Mouse (Mus musculus) hindbrain, embryonic 14.5 days (tissue): ENCODE measurements around the gene Glb1l2. TPM values are rescaled to one million over a fixed set of nuclear protein-coding genes. Genes with fewer than 3 reads are reported as not detected.

Experiments
- ATAC-seq: fragments of 200-750 bp; cut with Nextera tagmentation; 2 replicates; pipeline ENCODE4 v1.8.0; 2017; ENCODE audit warnings: moderate number of reproducible peaks, mild to moderate bottlenecking, moderate TSS enrichment, moderate library complexity; ENCODE audit not compliant: low FRiP score
- DNase-seq: peaks from one replicate; pipeline ENCODE4 v3.0.0-alpha.2; 2015; ENCODE audit warnings: low spot score
- H3K27ac ChIP-seq: fragments of 300-500 bp; sonication (generic); 2 replicates; pipeline ENCODE4 v1.5.1; 2014; ENCODE audit warnings: mild to moderate bottlenecking, moderate library complexity
- H3K27me3 ChIP-seq: fragments of 300-500 bp; sonication (generic); 2 replicates; pipeline ENCODE4 v1.6.1; 2014; ENCODE audit warnings: mild to moderate bottlenecking, low read length, mixed read lengths; ENCODE audit not compliant: control insufficient read depth, insufficient read depth
- H3K36me3 ChIP-seq: fragments of 300-500 bp; sonication (generic); replicated peaks from 2 replicates; pipeline ENCODE4 v1.6.1; 2014; ENCODE audit not compliant: control insufficient read depth, insufficient read depth
- H3K4me1 ChIP-seq: fragments of 300-500 bp; sonication (generic); replicated peaks from 2 replicates; pipeline ENCODE4 v1.6.1; 2014; ENCODE audit warnings: antibody characterized with exemption, low read length, mixed read lengths; ENCODE audit not compliant: control insufficient read depth, insufficient read depth
- H3K4me2 ChIP-seq: fragments of 300-500 bp; sonication (generic); replicated peaks from 2 replicates; pipeline ENCODE4 v1.6.1; 2014; ENCODE audit warnings: mild to moderate bottlenecking, moderate library complexity
- H3K4me3 ChIP-seq: fragments of 300-500 bp; sonication (generic); replicated peaks from 2 replicates; pipeline ENCODE4 v1.5.1; 2014; ENCODE audit warnings: mild to moderate bottlenecking, low read length
- H3K9ac ChIP-seq: fragments of 300-500 bp; sonication (generic); 2 replicates; pipeline ENCODE4 v1.6.1; 2014
- H3K9me3 ChIP-seq: fragments of 300-500 bp; sonication (generic); 2 replicates; pipeline ENCODE4 v1.6.1; 2016; ENCODE audit warnings: low read length; ENCODE audit not compliant: control insufficient read depth
- WGBS: fragments of 180-500 bp; shearing (Covaris S2); extraction: QIAGEN DNeasy Blood & Tissue Kit; methylation state at CpG from one replicate; pipeline ENCODE4 v1.1.7; 2014; 5-methylcytosine and 5-hydroxymethylcytosine counted together
- polyA plus RNA-seq: library from polyadenylated mRNA; unstranded; fragments of >200 nt; fragmentation: Nextera tagmentation; extraction: Ambion mirVana; gene quantifications from 2 replicates; pipeline ENCODE4 v1.2.1, GENCODE M21; 2014

Glb1l2 gene
- polyA plus RNA-seq, 1 experiment from 2014 or later: 2.9 TPM

DNA sequence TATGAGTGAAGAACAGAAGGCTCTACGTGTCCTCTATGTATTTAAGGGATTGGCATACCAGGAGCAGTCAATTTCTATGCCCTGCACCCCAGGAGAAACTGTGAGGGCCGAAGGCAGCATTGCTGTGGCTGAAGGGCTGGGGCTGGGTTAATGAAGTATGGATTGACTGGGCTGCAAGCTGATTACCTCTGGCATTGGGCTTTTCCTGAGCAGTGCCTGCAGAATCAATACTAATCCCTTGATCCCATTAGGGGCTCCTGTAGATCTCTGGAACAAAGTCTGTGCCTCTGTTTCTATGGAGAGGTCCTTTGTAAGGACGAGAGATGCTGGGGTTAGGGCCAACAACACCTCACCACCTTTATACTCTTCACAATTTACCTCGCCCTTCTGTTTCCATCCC is 59.1 kb downstream of the Glb1l2 start:
- Histone ChIP-seq H3K9me3 (no peaks in the 10 kb centered on the region), H3K36me3 (peaks cover 10% of the 10 kb centered on the region; the same call in 1 of the 2 replicates), H3K9ac (no peak overlapping the region), H3K4me3 (no peak overlapping the region), H3K4me1 (no peaks in the 10 kb centered on the region), H3K4me2 (no peak overlapping the region), H3K27ac (no peak overlapping the region), H3K27me3 (no peaks in the 10 kb centered on the region)
- ATAC-seq (no peak), DNase-seq (no peak)
- 76% methylated on average over 4 of the region's 4 CpGs for WGBS

DNA sequence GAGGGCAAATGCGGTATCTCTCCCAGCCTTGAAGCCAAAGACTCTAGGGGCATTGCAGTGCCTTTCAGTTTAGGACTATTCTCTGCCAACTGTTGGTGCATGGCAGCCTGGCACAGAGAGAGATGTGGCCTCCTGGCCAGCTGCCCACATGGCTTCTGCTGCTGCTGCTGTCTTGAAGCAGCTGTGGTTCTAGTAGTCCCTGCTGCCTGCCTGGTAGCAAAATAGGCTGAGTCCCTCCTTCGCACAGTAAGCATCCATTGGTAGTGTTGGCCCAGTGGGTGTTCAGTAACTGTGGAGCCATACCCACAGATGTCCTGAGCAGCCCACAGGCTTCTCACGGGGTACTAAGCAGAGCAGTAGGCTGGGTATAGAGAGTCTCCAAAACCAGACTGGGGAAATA is 63.5 kb downstream of the Glb1l2 start:
- Histone ChIP-seq H3K9ac (no peak overlapping the region), H3K4me1 (peaks cover 5% of the 10 kb centered on the region; the same call in 1 of the 2 replicates), H3K36me3 (peaks cover 8% of the 10 kb centered on the region; the same call in 1 of the 2 replicates), H3K4me3 (no peak overlapping the region), H3K4me2 (no peak overlapping the region), H3K27ac (no peak overlapping the region), H3K9me3 (no peaks in the 10 kb centered on the region), H3K27me3 (no peaks in the 10 kb centered on the region)
- ATAC-seq: 0 out of 2 replicates have a peak, but pooled peaks have one; percentile 29
- no peak for DNase-seq
- WGBS: 91% methylated on average over 3 of the region's 3 CpGs

DNA sequence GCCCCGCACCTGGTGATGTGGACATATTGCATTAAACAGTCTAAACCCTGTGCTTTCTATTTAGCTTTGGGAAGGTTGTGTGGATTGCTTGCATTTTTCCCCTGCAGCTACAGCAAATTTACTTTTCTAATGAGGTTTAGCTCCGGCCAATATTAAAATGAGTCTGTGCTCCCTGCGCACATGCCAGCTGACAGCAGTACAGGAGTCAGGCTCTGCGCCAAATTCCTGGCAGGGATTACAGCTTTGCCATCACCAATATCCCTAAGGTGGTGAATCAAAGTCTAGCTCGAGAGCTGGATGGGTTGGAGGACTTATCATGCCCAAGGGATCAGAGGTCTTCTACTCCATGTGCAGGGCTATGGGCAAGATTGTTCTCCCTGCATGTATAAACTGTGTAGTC is 69.2 kb downstream of the Glb1l2 start:
- H3K9me3 ChIP-seq: no peaks in the 10 kb centered on the region
- H3K27me3 ChIP-seq: no peaks in the 10 kb centered on the region
- H3K4me3 ChIP-seq: peak overlapping the region; percentile 96
- peak; percentile 53 for DNase-seq
- peak overlapping the region; percentile 86 for H3K4me2 ChIP-seq
- peaks cover 8% of the 10 kb centered on the region; the same call in 1 of the 2 replicates for H3K36me3 ChIP-seq
- no peak for ATAC-seq
- H3K4me1 ChIP-seq: peaks cover 30% of the 10 kb centered on the region
- no peak overlapping the region for H3K27ac ChIP-seq
- WGBS: 41% methylated on average over 5 of the region's 5 CpGs
- peak overlapping the region; percentile 97; the same call in 1 of the 2 replicates for H3K9ac ChIP-seq

DNA sequence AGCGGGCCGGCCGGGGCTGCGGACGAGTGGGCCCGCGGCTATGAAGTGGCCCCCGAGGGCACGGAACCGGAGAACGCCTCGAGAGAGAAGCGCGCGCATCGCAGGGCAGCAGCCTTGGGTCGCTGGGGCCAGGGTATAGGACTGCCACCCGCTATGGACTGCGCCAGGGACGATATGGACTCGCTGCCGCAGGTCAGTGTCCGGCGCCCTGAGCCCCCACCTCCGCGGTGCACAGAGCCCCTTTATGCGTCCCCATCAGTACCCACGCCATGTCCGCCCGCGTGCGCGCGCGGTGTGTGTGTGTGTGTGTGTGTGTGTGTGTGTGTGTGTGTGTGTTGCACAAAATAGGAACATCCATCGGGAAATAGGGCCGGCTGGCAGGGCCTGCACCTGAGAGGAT is 72.3 kb downstream of the Glb1l2 start:
- ATAC-seq: peak; percentile 64; the same call in 1 of the 2 replicates
- peak overlapping the region; percentile 86 for H3K4me2 ChIP-seq
- H3K9me3 ChIP-seq: no peaks in the 10 kb centered on the region
- peak; percentile 28 for DNase-seq
- peak overlapping the region; percentile 97 for H3K9ac ChIP-seq
- peaks cover 6% of the 10 kb centered on the region; the same call in 1 of the 2 replicates for H3K36me3 ChIP-seq
- peak overlapping the region; percentile 96 for H3K4me3 ChIP-seq
- under 1% methylated on average over 31 of the region's 37 CpGs for WGBS
- no peaks in the 10 kb centered on the region for H3K27me3 ChIP-seq
- H3K27ac ChIP-seq: peak overlapping the region; percentile 94
- H3K4me1 ChIP-seq: peaks cover 30% of the 10 kb centered on the region

DNA sequence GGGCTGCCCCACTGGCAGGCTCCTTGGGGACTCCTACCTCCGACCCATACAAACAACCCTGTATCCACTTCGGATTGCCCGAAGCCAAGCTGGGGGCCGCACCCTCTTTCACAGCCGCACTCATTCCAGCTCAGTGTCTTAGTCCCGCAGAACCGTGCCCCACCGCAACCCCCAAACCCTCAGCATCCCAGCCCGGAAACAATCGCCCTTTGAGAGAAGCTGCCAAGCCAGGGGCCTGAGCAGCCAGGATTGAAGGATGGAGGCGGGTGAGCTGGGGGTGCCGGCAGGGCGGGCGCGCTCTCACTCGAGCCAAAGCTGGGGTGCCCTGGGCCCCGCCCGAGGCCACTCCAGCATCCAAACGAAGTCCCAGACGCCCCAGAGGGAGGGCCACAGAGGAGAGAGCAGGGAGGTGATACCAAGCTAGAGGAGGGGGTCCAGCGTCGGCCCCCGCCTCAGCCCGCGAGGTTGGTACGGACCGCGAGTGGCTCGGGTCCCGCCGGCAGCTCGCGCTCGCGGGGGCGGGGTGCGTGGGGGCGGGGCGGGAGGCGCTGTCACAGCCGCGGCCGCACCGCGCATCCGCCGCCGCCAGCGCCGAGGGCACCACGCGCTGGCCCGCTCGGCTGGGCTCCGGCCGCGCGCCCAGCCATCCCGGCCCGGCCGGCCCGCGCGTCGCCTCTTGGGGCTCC is 72.9 kb downstream of the Glb1l2 start, which contains the start of gene B3gat1:
Gene B3gat1 (plus strand): TSS at position 523 of the 686 bp plus-strand sequence.
- Histone ChIP-seq H3K9me3 (no peaks in the 10 kb centered on the region), H3K9ac (peak within 1 kb of the TSS; percentile 97), H3K4me3 (peak within 1 kb of the TSS; percentile 96), H3K4me1 (peaks cover 30% of the 10 kb centered on the region), H3K27me3 (no peaks in the 10 kb centered on the region), H3K27ac (peak within 1 kb of the TSS; percentile 94), H3K36me3 (no peaks in the 10 kb centered on the region), H3K4me2 (peak within 1 kb of the TSS; percentile 86)
- peak; percentile 93 for ATAC-seq
- DNase-seq: peak; percentile 79
- WGBS: under 1% methylated on average over 39 of the region's 65 CpGs

DNA sequence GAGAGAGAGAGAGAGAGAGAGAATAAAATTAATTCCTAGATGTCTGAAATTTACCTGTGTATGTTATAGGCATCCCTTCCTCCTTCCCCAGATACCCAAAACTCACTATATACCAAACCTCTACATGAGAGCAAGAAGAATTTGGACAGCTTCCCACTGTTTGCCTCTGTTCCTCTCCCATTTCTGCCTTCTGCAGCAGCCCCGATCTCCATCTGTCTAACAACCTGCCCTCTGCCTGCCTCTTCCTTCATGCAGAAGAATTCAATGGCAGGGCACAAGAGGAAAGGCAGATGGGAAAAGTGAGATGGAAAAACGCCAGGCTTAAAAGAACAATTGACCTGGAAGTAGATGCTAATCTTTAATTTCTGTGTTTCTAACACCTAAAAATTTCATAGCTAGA is 77.7 kb downstream of the Glb1l2 start:
- no peak overlapping the region for H3K9ac ChIP-seq
- no peak for ATAC-seq
- no peaks in the 10 kb centered on the region for H3K27me3 ChIP-seq
- H3K4me2 ChIP-seq: no peak overlapping the region
- no peaks in the 10 kb centered on the region for H3K36me3 ChIP-seq
- no peak overlapping the region for H3K27ac ChIP-seq
- H3K4me1 ChIP-seq: no peaks in the 10 kb centered on the region
- H3K9me3 ChIP-seq: no peaks in the 10 kb centered on the region
- DNase-seq: no peak
- 76% methylated on average over 2 of the region's 2 CpGs for WGBS
- H3K4me3 ChIP-seq: no peak overlapping the region

DNA sequence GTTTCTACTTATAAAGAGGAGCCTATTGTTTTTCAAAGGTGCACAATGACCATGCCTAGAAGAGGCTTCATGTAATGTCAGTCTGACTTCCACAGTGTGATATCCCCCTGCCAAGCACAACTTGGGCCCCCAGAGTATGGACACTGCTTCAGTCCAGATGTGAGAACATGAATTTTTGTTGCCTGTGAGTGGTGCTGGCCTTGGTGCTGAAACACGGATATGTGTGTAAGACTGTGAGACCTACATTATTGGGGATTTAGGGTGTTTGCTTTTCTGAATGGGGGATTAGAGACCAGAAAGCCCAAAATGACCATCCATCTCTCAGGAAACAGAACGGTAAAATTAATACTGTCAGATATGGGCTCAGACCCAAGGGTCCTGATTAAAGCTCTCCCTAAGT is 78.8 kb downstream of the Glb1l2 start:
- Histone ChIP-seq H3K4me2 (no peak overlapping the region), H3K4me3 (no peak overlapping the region), H3K27ac (no peak overlapping the region), H3K36me3 (no peaks in the 10 kb centered on the region), H3K27me3 (no peaks in the 10 kb centered on the region), H3K4me1 (no peaks in the 10 kb centered on the region), H3K9ac (no peak overlapping the region), H3K9me3 (no peaks in the 10 kb centered on the region)
- 60% methylated on average over 2 of the region's 2 CpGs for WGBS
- ATAC-seq (no peak), DNase-seq (no peak)

DNA sequence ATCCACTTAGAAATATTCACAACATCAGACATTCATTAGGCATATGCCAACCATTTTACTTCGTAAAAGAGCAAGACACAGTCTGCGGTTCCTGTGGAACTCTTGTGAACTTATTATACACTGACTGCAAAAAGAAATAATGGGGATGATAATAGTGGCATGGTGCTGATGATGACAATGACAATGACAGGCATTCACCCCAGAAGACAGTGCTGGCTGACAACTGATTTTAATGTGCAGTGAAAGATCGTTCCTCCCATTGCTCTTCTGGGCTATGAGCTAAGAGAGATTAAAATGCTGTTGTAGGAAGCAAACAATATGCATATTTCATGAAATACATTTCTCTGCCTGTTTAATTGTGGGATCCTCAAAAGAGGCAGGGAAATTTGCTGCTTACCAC is 80.6 kb downstream of the Glb1l2 start:
- WGBS: 73% methylated on average over 3 of the region's 3 CpGs
- Histone ChIP-seq H3K4me2 (no peak overlapping the region), H3K9ac (no peak overlapping the region), H3K27me3 (no peaks in the 10 kb centered on the region), H3K27ac (no peak overlapping the region), H3K9me3 (no peaks in the 10 kb centered on the region), H3K4me1 (no peaks in the 10 kb centered on the region), H3K4me3 (no peak overlapping the region), H3K36me3 (no peaks in the 10 kb centered on the region)
- ATAC-seq: no peak
- DNase-seq: no peak

DNA sequence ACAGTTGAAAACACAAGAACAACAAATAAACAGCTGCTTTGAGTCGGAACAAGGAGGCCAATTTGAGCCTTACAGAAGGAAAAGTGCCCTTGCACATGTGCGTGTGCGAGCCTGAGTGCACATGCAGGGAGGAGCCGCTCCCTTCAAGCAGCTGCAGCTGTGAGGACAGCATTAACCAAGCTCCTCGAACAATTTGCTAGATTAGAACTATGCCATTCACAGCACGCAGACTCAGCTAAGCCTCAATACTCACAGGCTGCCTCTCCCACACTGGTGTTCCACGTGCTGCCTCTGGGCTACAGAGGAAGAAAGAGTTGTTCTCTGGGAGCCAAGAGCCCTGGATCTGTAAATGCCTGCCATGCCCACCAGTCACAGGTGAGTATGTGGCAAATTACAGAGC is 84.5 kb downstream of the Glb1l2 start:
- Histone ChIP-seq H3K9ac (no peak overlapping the region), H3K27ac (no peak overlapping the region), H3K4me3 (no peak overlapping the region), H3K4me2 (no peak overlapping the region), H3K27me3 (no peaks in the 10 kb centered on the region), H3K9me3 (no peaks in the 10 kb centered on the region), H3K36me3 (no peaks in the 10 kb centered on the region), H3K4me1 (no peaks in the 10 kb centered on the region)
- peak; percentile 29; the same call in 1 of the 2 replicates for ATAC-seq
- 64% methylated on average over 7 of the region's 7 CpGs for WGBS
- DNase-seq: no peak
